Mouse (Mus musculus): ENCODE data around the gene Wfdc1. TPM values are rescaled to one million over a fixed set of nuclear protein-coding genes. Genes with fewer than 3 reads are reported as not detected.

The Wfdc1 gene
- polyA plus RNA-seq, 1 experiment from 2014 or later = 4.6 TPM

DNA sequence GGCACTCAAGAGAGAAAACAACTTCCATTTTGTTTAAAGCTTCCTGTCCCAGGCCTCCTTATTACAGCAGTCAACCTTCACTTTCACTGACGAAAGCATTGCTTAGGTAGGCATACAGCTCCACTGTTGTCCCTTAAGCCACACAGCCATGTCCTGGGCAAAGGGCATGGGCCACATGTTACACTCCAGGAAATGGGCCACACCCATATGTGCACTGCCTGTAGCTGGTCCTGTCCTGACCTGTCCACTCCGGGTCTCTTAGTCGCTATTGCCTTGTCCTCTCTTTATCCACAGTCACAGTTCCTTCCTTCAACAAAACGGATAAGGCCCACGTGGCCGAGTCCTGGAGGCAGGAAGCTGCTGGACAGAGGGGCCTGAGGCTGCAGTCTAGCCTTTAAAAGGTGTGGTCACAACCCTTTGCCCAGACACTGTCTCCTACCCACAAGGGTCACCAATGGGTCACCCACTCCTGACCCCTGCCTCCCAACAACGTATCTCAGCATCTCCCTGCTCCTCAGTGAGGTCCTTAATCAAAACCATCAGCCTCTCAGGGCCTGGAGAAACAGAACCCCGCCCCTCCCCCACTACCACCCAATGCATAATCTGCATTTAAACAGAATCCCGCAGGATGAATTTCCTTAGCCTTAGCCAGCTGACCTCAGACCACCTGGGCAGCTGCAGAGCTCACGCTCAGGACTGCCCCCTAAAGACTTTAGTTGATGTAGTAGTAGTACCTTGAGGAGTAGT lies 38.4 kb upstream of the Wfdc1 start:
- Histone ChIP-seq H3K27ac (no peak overlapping the region), H3K4me3 (no peak overlapping the region), H3K9ac (no peak overlapping the region), H3K27me3 (replicated peaks) (no peaks in the 10 kb centered on the region), H3K4me2 (no peak overlapping the region), H3K36me3 (replicated peaks) (no peaks in the 10 kb centered on the region), H3K9me3 (no peaks in the 10 kb centered on the region), H3K4me1 (peaks cover 6% of the 10 kb centered on the region; the same call in 1 of the 2 replicates)
- WGBS = 54% methylated on average over 10 of the region's 10 CpGs
- no peak for ATAC-seq (replicated peaks)

DNA sequence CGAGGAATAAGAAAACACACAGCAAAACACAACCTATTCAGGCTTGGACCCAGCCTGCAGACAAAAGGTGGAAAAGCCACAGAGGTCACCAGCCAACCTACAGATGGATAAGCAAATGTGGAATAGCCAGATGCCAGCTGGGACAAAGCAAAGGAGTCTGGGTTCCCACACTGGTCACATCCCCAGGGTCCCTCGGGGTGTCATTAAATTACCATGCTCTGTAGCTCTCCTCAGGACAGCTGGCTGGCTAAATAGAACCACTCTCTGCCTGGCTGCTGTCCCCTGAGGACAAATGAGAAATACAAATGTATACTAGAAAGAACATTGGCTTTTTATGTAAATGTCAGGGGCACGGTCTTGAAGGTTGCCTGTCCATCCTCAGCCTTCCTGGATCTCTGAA lies 35.3 kb upstream of the Wfdc1 start:
- Histone ChIP-seq H3K9me3 (no peaks in the 10 kb centered on the region), H3K36me3 (replicated peaks) (no peaks in the 10 kb centered on the region), H3K4me1 (peaks cover 14% of the 10 kb centered on the region), H3K4me2 (no peak overlapping the region), H3K9ac (no peak overlapping the region), H3K27me3 (replicated peaks) (0 out of 2 replicates have a peak, but pooled peaks cover 12% of the 10 kb centered on the region), H3K27ac (no peak overlapping the region), H3K4me3 (no peak overlapping the region)
- ATAC-seq (replicated peaks) = no peak
- 38% methylated on average over 3 of the region's 3 CpGs for WGBS

DNA sequence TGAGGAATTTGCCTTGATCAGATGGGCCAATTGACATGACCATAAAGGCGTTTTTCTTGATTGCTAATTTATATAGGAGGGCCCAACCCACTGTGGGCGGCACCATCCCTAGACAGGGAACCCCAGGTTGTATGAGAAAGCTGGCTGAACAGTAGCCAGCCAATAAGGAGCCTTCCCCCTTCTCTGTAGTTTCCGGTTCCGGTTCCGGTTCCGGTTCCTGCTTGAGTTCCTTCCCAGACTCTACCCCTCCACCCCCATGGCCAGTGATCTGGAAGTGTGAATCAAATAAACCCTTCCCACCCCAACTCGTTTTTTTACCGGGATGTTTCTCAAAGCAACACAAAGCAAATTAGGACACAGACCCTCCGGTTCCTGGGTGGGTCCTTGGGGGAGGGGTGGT lies 33.9 kb upstream of the Wfdc1 start:
- H3K4me1 ChIP-seq = peaks cover 14% of the 10 kb centered on the region
- H3K36me3 ChIP-seq (replicated peaks) = no peaks in the 10 kb centered on the region
- H3K4me3 ChIP-seq = no peak overlapping the region
- ATAC-seq (replicated peaks) = no peak
- 0 out of 2 replicates have a peak, but pooled peaks cover 12% of the 10 kb centered on the region for H3K27me3 ChIP-seq (replicated peaks)
- H3K9me3 ChIP-seq = no peaks in the 10 kb centered on the region
- WGBS = 86% methylated on average over 9 of the region's 9 CpGs
- H3K27ac ChIP-seq = no peak overlapping the region
- H3K9ac ChIP-seq = no peak overlapping the region
- H3K4me2 ChIP-seq = no peak overlapping the region

DNA sequence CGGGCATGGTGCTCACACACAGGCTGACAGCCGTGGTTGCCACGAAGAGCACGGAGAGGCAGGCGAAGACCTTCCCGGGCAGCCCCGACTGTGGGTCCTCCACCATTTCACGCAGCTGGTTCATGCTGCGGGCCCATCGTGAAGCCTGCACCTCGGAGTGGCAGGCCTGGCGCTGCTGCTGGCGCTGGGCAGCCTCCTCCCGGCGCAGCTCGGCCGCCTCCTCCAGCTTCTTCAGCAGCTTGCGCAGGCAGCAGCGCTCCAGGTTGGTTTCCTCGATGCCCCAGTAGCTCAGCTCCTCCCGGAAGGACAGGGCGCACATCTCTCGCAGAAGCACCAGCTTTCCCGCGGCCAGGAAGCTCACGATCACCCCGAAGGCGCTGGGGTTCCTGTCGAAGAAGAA lies 33.3 kb upstream of the Wfdc1 start:
- H3K9ac ChIP-seq = no peak overlapping the region
- H3K27me3 ChIP-seq (replicated peaks) = 0 out of 2 replicates have a peak, but pooled peaks cover 12% of the 10 kb centered on the region
- 54% methylated on average over 29 of the region's 29 CpGs for WGBS
- no peak overlapping the region for H3K4me2 ChIP-seq
- H3K9me3 ChIP-seq = no peaks in the 10 kb centered on the region
- ATAC-seq (replicated peaks) = no peak
- H3K27ac ChIP-seq = no peak overlapping the region
- H3K4me1 ChIP-seq = peaks cover 14% of the 10 kb centered on the region
- H3K4me3 ChIP-seq = no peak overlapping the region
- no peaks in the 10 kb centered on the region for H3K36me3 ChIP-seq (replicated peaks)

DNA sequence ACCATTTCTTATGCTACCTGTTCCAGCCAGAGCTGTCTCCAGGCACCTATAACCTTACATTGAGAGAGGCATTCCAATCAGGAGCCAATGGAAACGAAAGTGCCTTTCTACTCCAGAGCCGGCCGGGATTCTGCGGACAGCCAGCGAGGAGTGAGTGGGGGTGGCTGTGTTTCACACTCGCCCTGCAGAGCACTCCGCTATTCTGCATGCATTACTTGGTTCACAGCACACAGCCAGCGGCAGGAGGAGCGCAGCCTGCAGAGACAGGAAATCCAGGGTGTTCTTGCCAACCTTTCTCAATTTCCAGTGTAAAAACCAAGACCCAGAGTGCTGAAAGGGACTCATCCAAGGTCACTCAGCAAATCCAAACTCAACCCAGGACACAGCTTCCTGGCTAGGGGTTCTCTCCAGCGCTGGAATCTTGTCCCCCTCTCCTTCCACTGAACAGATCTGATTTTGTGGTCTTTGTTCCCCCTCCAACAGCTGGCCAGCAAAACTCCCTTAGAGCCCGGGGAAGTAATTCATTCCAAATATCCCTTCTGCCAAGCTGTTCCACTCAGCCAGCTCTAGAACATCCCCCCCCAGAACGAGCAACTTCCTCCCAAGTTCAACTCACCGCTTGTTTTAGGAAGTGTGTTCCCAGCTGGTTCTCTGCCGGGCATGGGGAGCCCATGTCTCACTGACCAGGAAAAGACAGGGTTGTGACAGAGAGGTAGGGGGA lies 31.4 kb upstream of the Wfdc1 start:
- Histone ChIP-seq H3K27ac (no peak overlapping the region), H3K4me3 (no peak overlapping the region), H3K4me2 (no peak overlapping the region), H3K36me3 (replicated peaks) (no peaks in the 10 kb centered on the region), H3K9me3 (no peaks in the 10 kb centered on the region), H3K9ac (no peak overlapping the region), H3K4me1 (peaks cover 14% of the 10 kb centered on the region), H3K27me3 (replicated peaks) (0 out of 2 replicates have a peak, but pooled peaks cover 12% of the 10 kb centered on the region)
- WGBS = 11% methylated on average over 14 of the region's 14 CpGs
- ATAC-seq (replicated peaks) = no peak

DNA sequence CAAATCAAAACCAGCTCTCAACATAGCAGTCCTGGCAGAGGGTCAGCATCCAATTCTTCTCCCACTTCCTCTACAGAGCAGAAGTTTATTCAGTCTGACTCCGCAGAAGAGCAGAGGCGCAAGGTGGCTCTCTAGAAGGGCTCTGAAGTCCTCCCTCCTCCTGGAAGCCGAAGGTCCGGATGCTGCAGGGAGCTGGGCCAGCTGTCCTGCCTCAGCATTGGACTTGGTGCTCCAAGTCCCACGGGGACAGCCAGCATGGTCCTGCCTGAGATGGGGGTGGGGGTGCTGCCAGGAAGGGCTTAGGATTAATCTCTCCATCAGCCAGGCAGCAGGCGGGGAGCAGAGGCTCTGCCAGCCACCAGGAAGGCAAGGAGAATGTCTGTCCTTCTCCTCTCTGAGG lies 30.8 kb upstream of the Wfdc1 start, which contains the start of gene Kcng4:
Kcng4 (minus strand) TSS at position 303 of the 400 bp plus-strand sequence.
- Histone ChIP-seq H3K4me2 (no peak within 1 kb of the TSS), H3K27ac (no peak within 1 kb of the TSS), H3K36me3 (replicated peaks) (no peaks in the 10 kb centered on the region), H3K9me3 (no peaks in the 10 kb centered on the region), H3K9ac (peak within 1 kb of the TSS; percentile 16; the same call in 1 of the 2 replicates), H3K4me3 (no peak within 1 kb of the TSS), H3K27me3 (replicated peaks) (0 out of 2 replicates have a peak, but pooled peaks cover 12% of the 10 kb centered on the region), H3K4me1 (peaks cover 14% of the 10 kb centered on the region)
- WGBS = 25% methylated on average over 6 of the region's 6 CpGs
- no peak for ATAC-seq (replicated peaks)

DNA sequence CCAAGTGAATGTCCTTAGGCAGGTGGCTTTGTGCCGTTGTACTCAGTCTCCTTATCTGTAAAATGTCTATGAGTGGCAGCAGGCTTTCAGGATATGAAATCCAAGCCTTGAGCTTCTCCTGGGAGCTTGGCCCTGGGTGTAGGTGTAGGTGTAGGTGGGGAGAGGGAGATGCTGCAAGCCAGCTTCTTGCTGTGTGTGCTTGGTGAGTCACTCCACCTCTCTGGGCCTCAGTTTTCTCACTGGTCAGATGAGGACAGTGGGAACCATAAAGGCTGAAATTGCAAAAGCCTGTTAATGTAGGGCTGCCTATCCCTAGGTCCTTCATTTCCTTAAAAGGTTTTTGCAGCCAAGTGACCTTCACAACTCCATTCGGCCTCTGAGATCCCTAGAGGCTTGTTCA lies 30.2 kb upstream of the Wfdc1 start:
- H3K4me1 ChIP-seq = peaks cover 12% of the 10 kb centered on the region
- H3K4me3 ChIP-seq = no peak overlapping the region
- H3K9me3 ChIP-seq = no peaks in the 10 kb centered on the region
- no peak overlapping the region for H3K4me2 ChIP-seq
- H3K27me3 ChIP-seq (replicated peaks) = 0 out of 2 replicates have a peak, but pooled peaks cover 12% of the 10 kb centered on the region
- WGBS = 52% methylated on average over 2 of the region's 2 CpGs
- peak overlapping the region; percentile 16; the same call in 1 of the 2 replicates for H3K9ac ChIP-seq
- H3K27ac ChIP-seq = no peak overlapping the region
- H3K36me3 ChIP-seq (replicated peaks) = no peaks in the 10 kb centered on the region
- no peak for ATAC-seq (replicated peaks)

DNA sequence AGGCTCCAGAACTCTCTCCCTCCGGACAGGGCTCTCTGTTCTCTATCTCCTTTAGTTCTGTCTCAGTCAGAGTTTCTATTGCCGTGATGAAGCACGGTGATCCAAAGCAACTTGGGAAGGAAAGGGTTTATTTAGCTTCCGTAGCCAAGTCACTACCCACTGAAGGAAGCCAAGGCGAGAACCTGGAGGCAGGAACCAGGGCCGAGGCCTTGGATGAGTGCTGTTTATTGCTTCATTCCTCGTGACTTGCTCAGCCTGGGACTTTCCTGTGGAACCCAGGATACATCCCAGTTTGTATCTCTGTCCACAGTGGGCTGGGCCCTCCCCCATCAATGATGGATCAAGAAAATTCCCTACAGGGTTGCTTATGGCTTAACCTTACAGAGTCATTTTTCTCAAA lies 29.4 kb upstream of the Wfdc1 start:
- Histone ChIP-seq H3K36me3 (replicated peaks) (no peaks in the 10 kb centered on the region), H3K27me3 (replicated peaks) (0 out of 2 replicates have a peak, but pooled peaks cover 12% of the 10 kb centered on the region), H3K27ac (no peak overlapping the region), H3K9me3 (no peaks in the 10 kb centered on the region), H3K4me2 (no peak overlapping the region), H3K4me1 (peaks cover 9% of the 10 kb centered on the region), H3K4me3 (no peak overlapping the region), H3K9ac (no peak overlapping the region)
- ATAC-seq (replicated peaks) = no peak
- 65% methylated on average over 7 of the region's 7 CpGs for WGBS

DNA sequence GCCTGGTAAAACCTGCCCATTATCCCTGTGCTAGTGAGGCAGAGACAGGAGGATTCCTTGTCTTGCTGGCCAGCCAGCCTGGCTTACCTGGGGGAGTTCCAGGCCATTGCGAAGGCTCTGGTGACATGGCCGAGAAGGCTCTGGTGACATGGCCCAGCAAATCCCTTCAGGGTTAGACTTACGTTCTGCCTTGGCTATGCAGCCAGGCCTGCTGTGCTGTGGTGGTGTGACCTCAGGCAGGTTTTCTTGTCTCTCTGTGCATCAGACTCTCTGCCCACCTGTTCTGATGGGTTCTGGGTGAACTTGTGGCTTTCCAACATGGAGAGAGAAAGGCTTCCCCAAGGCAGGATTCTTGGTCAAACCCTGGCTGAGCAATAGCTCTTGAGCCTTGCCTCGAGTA lies 28.8 kb upstream of the Wfdc1 start:
- 87% methylated on average over 4 of the region's 4 CpGs for WGBS
- no peaks in the 10 kb centered on the region for H3K9me3 ChIP-seq
- no peak overlapping the region for H3K9ac ChIP-seq
- ATAC-seq (replicated peaks) = no peak
- peaks cover 9% of the 10 kb centered on the region for H3K4me1 ChIP-seq
- no peak overlapping the region for H3K4me3 ChIP-seq
- 0 out of 2 replicates have a peak, but pooled peaks cover 12% of the 10 kb centered on the region for H3K27me3 ChIP-seq (replicated peaks)
- no peak overlapping the region for H3K27ac ChIP-seq
- no peak overlapping the region for H3K4me2 ChIP-seq
- no peaks in the 10 kb centered on the region for H3K36me3 ChIP-seq (replicated peaks)

DNA sequence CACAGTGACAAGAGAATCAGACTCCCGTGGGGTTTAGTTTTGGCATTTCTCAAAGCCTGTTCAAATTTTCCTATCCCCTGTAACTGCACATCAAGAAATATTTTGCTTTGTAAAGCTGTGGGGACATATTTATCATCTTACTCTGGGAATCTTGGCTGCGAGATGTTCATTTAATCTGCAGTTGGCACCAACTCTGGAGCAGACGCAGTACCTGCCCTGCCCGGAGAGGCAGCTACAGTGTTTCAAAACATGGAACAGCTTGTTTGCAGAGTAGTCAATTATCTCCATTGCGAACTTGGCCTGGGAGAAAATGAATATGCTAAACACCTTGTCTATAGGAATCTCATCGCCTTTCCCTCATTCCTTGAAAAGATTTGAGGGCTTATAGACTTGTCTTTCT lies 27.9 kb upstream of the Wfdc1 start:
- 75% methylated on average over 6 of the region's 6 CpGs for WGBS
- no peak overlapping the region for H3K27ac ChIP-seq
- H3K9me3 ChIP-seq = no peaks in the 10 kb centered on the region
- peaks cover 9% of the 10 kb centered on the region for H3K4me1 ChIP-seq
- H3K27me3 ChIP-seq (replicated peaks) = 0 out of 2 replicates have a peak, but pooled peaks cover 12% of the 10 kb centered on the region
- H3K9ac ChIP-seq = no peak overlapping the region
- H3K4me2 ChIP-seq = no peak overlapping the region
- ATAC-seq (replicated peaks) = no peak
- H3K36me3 ChIP-seq (replicated peaks) = no peaks in the 10 kb centered on the region
- no peak overlapping the region for H3K4me3 ChIP-seq

DNA sequence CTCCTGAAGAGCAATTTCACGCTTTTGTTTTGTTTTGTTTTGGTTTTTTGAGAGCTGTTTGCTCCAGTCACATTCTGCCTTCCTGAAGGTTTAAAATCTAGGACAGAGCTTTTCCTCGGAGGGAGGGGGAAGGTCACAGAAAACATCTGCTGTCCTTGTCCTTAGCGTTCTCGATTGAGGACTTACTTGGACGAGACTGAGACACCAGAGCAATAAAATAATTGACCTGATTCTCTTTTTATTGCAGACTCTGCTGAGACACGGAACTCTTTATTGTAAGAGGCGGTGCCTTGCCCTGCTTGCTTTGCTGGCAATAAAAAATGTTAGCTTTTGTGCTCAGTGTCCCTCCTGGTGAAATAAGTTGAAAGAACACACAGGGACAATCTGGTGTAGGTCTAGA lies 26.4 kb upstream of the Wfdc1 start:
- Histone ChIP-seq H3K36me3 (replicated peaks) (no peaks in the 10 kb centered on the region), H3K9ac (no peak overlapping the region), H3K9me3 (no peaks in the 10 kb centered on the region), H3K4me3 (no peak overlapping the region), H3K27ac (no peak overlapping the region), H3K4me1 (peaks cover 15% of the 10 kb centered on the region), H3K4me2 (no peak overlapping the region), H3K27me3 (replicated peaks) (0 out of 2 replicates have a peak, but pooled peaks cover 3% of the 10 kb centered on the region)
- WGBS = 69% methylated on average over 7 of the region's 7 CpGs
- ATAC-seq (replicated peaks) = no peak

DNA sequence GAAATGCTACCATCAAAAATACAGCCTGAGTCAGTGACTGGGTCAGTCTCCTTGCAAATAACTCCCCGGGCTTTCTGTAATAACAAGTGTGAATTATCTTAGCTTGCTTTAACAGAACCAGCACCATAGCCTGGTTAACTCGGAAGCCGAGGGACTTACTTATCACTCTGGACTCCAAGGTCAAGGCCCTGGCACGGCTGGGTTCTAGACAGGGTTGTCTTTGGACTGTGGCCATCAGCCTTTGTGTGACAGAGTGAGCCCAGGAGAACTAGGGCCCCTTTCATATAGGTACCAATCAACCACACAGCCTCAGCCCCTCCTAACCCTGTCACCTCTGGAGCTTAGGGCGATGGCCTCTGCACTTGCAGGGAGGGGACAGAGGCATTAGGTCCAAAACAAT lies 25.1 kb upstream of the Wfdc1 start:
- Histone ChIP-seq H3K4me3 (no peak overlapping the region), H3K36me3 (replicated peaks) (no peaks in the 10 kb centered on the region), H3K9ac (no peak overlapping the region), H3K9me3 (no peaks in the 10 kb centered on the region), H3K4me2 (no peak overlapping the region), H3K27ac (no peak overlapping the region), H3K4me1 (peaks cover 17% of the 10 kb centered on the region), H3K27me3 (replicated peaks) (no peaks in the 10 kb centered on the region)
- WGBS = 86% methylated on average over 5 of the region's 5 CpGs
- no peak for ATAC-seq (replicated peaks)
